In genomic region chr17:17829816-17830535, GRCm38 (mm10) we compare ENCODE assay signal across 10 mouse cellular contexts. TPM values are rescaled to one million over a fixed set of nuclear protein-coding genes. Genes with fewer than 3 reads are reported as not detected.
DNase-seq lines count a peak whose midpoint lies in the region; ATAC-seq lines count a peak whose summit lies in the region.
"Had no signal": no experiment of that assay in that cellular context is flagged by ENCODE, and none has a peak within 500 bp of the region (broad histone marks: within the 10 kb centered on the region; RNA-seq: fewer than 3 reads in every experiment).

No protein-coding gene starts in this region.

- H3K36me3 ChIP-seq in heart, embryonic 14.5 days (ENCODE audit: control insufficient read depth, insufficient read depth, low read length) = peaks cover 34% of the 10 kb centered on the region
- peaks cover 17% of the 10 kb centered on the region for H3K36me3 ChIP-seq in heart, embryonic 15.5 days
- peaks cover 52% of the 10 kb centered on the region for H3K36me3 ChIP-seq in midbrain, embryonic 10.5 days
- H3K36me3 ChIP-seq: G1E had no signal

- no peak for ATAC-seq in heart, embryonic 14.5 days (ENCODE audit: insufficient number of reproducible peaks, insufficient read depth, low FRiP score, low read depth)
- no peak for ATAC-seq in heart, embryonic 15.5 days (replicated peaks; ENCODE audit: insufficient number of reproducible peaks, insufficient read depth, low FRiP score, low read depth)

- peak overlapping the region; percentile 84 for H3K4me2 ChIP-seq in heart, embryonic 14.5 days (ENCODE audit: low read length)
- peak overlapping the region; percentile 79 for H3K4me2 ChIP-seq in heart, embryonic 15.5 days

- H3K4me3 ChIP-seq in heart, embryonic 14.5 days (ENCODE audit: control insufficient read depth in 1 of 2, insufficient read depth in 1 of 2, low read depth in 1 of 2, low read length in 2 of 2) = peak overlapping the region; percentile 76 to 86
- peak overlapping the region; percentile 96 for H3K4me3 ChIP-seq in heart, embryonic 15.5 days
- H3K4me3 ChIP-seq in midbrain, embryonic 10.5 days = peak overlapping the region; percentile 89

- no peak for DNase-seq in heart, postnatal 4 days
- peak; percentile 53 for DNase-seq in cerebellum, adult 9-11 months
- DNase-seq in midbrain, embryonic 10.5 days (ENCODE audit: low spot score) = no peak
- DNase-seq in thymus, postnatal 10 days (ENCODE audit: low spot score in 2 of 2) = no peak
- no peak for DNase-seq in layer of hippocampus, postnatal 36 days
- no peak for DNase-seq in kidney, postnatal 10 days
- DNase-seq: lung, postnatal 36 days had no signal

- H3K27ac ChIP-seq in heart, embryonic 14.5 days (replicated peaks in 1 of 2; ENCODE audit: control insufficient read depth in 1 of 2, insufficient read depth in 1 of 2, low read depth in 2 of 2, low read length in 2 of 2) = peak overlapping the region; percentile 75 to 98
- peak overlapping the region; percentile 100 for H3K27ac ChIP-seq in heart, embryonic 15.5 days
- peak overlapping the region; percentile 99 for H3K27ac ChIP-seq in midbrain, embryonic 10.5 days (replicated peaks)

- no peaks in the 10 kb centered on the region for H3K9me3 ChIP-seq in heart, embryonic 14.5 days (ENCODE audit: control insufficient read depth, low read length)
- no peaks in the 10 kb centered on the region for H3K9me3 ChIP-seq in heart, embryonic 15.5 days (replicated peaks)
- no peaks in the 10 kb centered on the region for H3K9me3 ChIP-seq in midbrain, embryonic 10.5 days (replicated peaks)
- H3K9me3 ChIP-seq: G1E had no signal

- H3K4me1 ChIP-seq in heart, embryonic 14.5 days (ENCODE audit: control insufficient read depth in 2 of 2, insufficient read depth in 2 of 2, low read length in 2 of 2) = peaks cover 17 to 51% of the 10 kb centered on the region in 2 experiments
- H3K4me1 ChIP-seq in heart, embryonic 15.5 days (replicated peaks) = peaks cover 55% of the 10 kb centered on the region
- peaks cover 61% of the 10 kb centered on the region for H3K4me1 ChIP-seq in midbrain, embryonic 10.5 days

- H3K27me3 ChIP-seq in heart, embryonic 14.5 days (ENCODE audit: control insufficient read depth, insufficient read depth, low read length) = no peaks in the 10 kb centered on the region
- no peaks in the 10 kb centered on the region for H3K27me3 ChIP-seq in heart, embryonic 15.5 days
- no peaks in the 10 kb centered on the region for H3K27me3 ChIP-seq in midbrain, embryonic 10.5 days (ENCODE audit: low read depth, poor library complexity, severe bottlenecking)

- 65% methylated on average over 22 of the region's 23 CpGs for WGBS in heart, embryonic 14.5 days
- 56% methylated on average over 23 of the region's 23 CpGs for whole genome bisulfite sequencing in heart, embryonic 15.5 days
- 61% methylated on average over 23 of the region's 23 CpGs for WGBS in midbrain, embryonic 10.5 days

- H3K9ac ChIP-seq in heart, embryonic 14.5 days (ENCODE audit: low read length) = peak overlapping the region; percentile 93
- H3K9ac ChIP-seq in heart, embryonic 15.5 days = peak overlapping the region; percentile 95

RNA-seq across cellular contexts. Expression of gene Spaca6, which starts 3.0 kb away (rescaled TPM):
- polyA plus RNA-seq in heart, embryonic 14.5 days (2014; fragmentation: Nextera tagmentation; extraction: Ambion mirVana) = 18.1 and 20.5 TPM in 2 replicates
- 10 to 100 TPM; 36.1 to 38.8 TPM for total RNA-seq in heart, postnatal 4 days (2021)
- 17.2 and 23.1 TPM in 2 replicates for polyA plus RNA-seq in heart, embryonic 15.5 days (2015; fragmentation: Nextera tagmentation; extraction: Ambion mirVana)
- polyA plus RNA-seq in midbrain, embryonic 10.5 days (2016; fragmentation: Nextera tagmentation; extraction: Ambion mirVana) = 38.1 and 46.8 TPM in 2 replicates
- total RNA-seq in layer of hippocampus, postnatal 36 days (2021) = 10 to 100 TPM; 89.5 to 99.7 TPM

RNA-seq across cellular contexts. Expression of gene Has1, which starts 25.0 kb away (rescaled TPM):
- 0.78 and 1.1 TPM in 2 replicates for polyA plus RNA-seq in heart, embryonic 14.5 days (2014; fragmentation: Nextera tagmentation; extraction: Ambion mirVana)
- 1 to 10 TPM in 1 of 2 experiments, under 1 TPM in 1; 0.55 to 1.4 TPM for total RNA-seq in heart, postnatal 4 days (2021)
- polyA plus RNA-seq in heart, embryonic 15.5 days (2015; fragmentation: Nextera tagmentation; extraction: Ambion mirVana) = 0.66 and 0.79 TPM in 2 replicates
- 0.65 and 0.83 TPM in 2 replicates for polyA plus RNA-seq in midbrain, embryonic 10.5 days (2016; fragmentation: Nextera tagmentation; extraction: Ambion mirVana)
- under 1 TPM; 0.32 to 0.61 TPM for total RNA-seq in layer of hippocampus, postnatal 36 days (2021)
- polyA plus RNA-seq: G1E had no signal

RNA-seq across cellular contexts. Expression of gene Fpr1, which starts 53.8 kb away (rescaled TPM):
- 0.15 and 0.20 TPM in 2 replicates for polyA plus RNA-seq in heart, embryonic 14.5 days (2014; fragmentation: Nextera tagmentation; extraction: Ambion mirVana)
- not detected for total RNA-seq in heart, postnatal 4 days (2021)
- polyA plus RNA-seq in heart, embryonic 15.5 days (2015; fragmentation: Nextera tagmentation; extraction: Ambion mirVana) = 0.38 and 0.58 TPM in 2 replicates
- not detected in 2 replicates for polyA plus RNA-seq in midbrain, embryonic 10.5 days (2016; fragmentation: Nextera tagmentation; extraction: Ambion mirVana)
- not detected for total RNA-seq in layer of hippocampus, postnatal 36 days (2021)
- polyA plus RNA-seq: G1E had no signal

RNA-seq across cellular contexts. Expression of gene Fpr2, which starts 57.6 kb away (rescaled TPM):
- 0.41 TPM in 1 of 2 replicates, not detected in the other for polyA plus RNA-seq in heart, embryonic 14.5 days (2014; fragmentation: Nextera tagmentation; extraction: Ambion mirVana)
- under 1 TPM; 0.24 to 0.41 TPM for total RNA-seq in heart, postnatal 4 days (2021)
- polyA plus RNA-seq in heart, embryonic 15.5 days (2015; fragmentation: Nextera tagmentation; extraction: Ambion mirVana) = 0.11 and 0.44 TPM in 2 replicates
- not detected in 2 replicates for polyA plus RNA-seq in midbrain, embryonic 10.5 days (2016; fragmentation: Nextera tagmentation; extraction: Ambion mirVana)
- total RNA-seq in layer of hippocampus, postnatal 36 days (2021) = not detected
- polyA plus RNA-seq: G1E had no signal

RNA-seq across cellular contexts. Expression of gene Fpr3, which starts 57.7 kb away (rescaled TPM):
- not detected in 2 replicates for polyA plus RNA-seq in heart, embryonic 14.5 days (2014; fragmentation: Nextera tagmentation; extraction: Ambion mirVana)
- total RNA-seq in heart, postnatal 4 days (2021) = not detected
- polyA plus RNA-seq in heart, embryonic 15.5 days (2015; fragmentation: Nextera tagmentation; extraction: Ambion mirVana) = not detected in 2 replicates
- not detected in 2 replicates for polyA plus RNA-seq in midbrain, embryonic 10.5 days (2016; fragmentation: Nextera tagmentation; extraction: Ambion mirVana)
- total RNA-seq in layer of hippocampus, postnatal 36 days (2021) = not detected
- total RNA-seq: G1E had no signal
- polyA plus RNA-seq: G1E had no signal
